Mouse (Mus musculus) embryonic facial prominence, embryonic 15.5 days (tissue): ENCODE measurements at regions not wholly inside any gene's neighbourhood (a gene's known extent, or its start where the extent isn't known, plus 50 kb on each side); places are given as distances from the start of the nearest gene placed in this dataset.

Source experiments
- ATAC-seq: fragments of 200-750 bp; cut with Nextera tagmentation; 2 replicates; pipeline ENCODE4 v1.8.0; 2017; ENCODE audit warnings: low read depth, moderate TSS enrichment; ENCODE audit not compliant: insufficient number of reproducible peaks, low FRiP score, low TSS enrichment
- H3K27ac ChIP-seq: fragments of 300-500 bp; sonication (generic); replicated peaks from 2 replicates; pipeline ENCODE4 v1.5.1; 2015; ENCODE audit warnings: mild to moderate bottlenecking, inconsistent platforms
- H3K27me3 ChIP-seq: fragments of 300-500 bp; sonication (generic); 2 replicates; pipeline ENCODE4 v1.6.1; 2015; ENCODE audit warnings: inconsistent platforms
- H3K36me3 ChIP-seq: fragments of 300-500 bp; sonication (generic); 2 replicates; pipeline ENCODE4 v1.6.1; 2015; ENCODE audit warnings: mild to moderate bottlenecking, inconsistent platforms
- H3K4me1 ChIP-seq: fragments of 300-500 bp; sonication (generic); 2 replicates; pipeline ENCODE4 v1.6.1; 2015; ENCODE audit warnings: inconsistent platforms
- H3K4me2 ChIP-seq: fragments of 300-500 bp; sonication (generic); replicated peaks from 2 replicates; pipeline ENCODE4 v1.6.1; 2015; ENCODE audit warnings: mild to moderate bottlenecking, inconsistent platforms
- H3K4me3 ChIP-seq: fragments of 300-500 bp; sonication (generic); replicated peaks from 2 replicates; pipeline ENCODE4 v1.5.1; 2015; ENCODE audit warnings: mild to moderate bottlenecking, inconsistent platforms
- H3K9ac ChIP-seq: fragments of 300-500 bp; sonication (generic); 2 replicates; pipeline ENCODE4 v1.6.1; 2015; ENCODE audit warnings: inconsistent platforms
- H3K9me3 ChIP-seq: fragments of 300-500 bp; sonication (generic); replicated peaks from 2 replicates; pipeline ENCODE4 v1.6.1; 2016; ENCODE audit warnings: inconsistent platforms
- WGBS: fragments of 180-500 bp; shearing (Covaris S2); methylation state at CpG from one replicate; pipeline ENCODE4 v1.1.7; 2015; 5-methylcytosine and 5-hydroxymethylcytosine counted together

- no peaks in the 10 kb centered on the region for H3K9me3 ChIP-seq
- H3K27me3 ChIP-seq: no peaks in the 10 kb centered on the region
- no peak overlapping the region for H3K4me3 ChIP-seq
- H3K36me3 ChIP-seq: no peaks in the 10 kb centered on the region
- H3K27ac ChIP-seq: no peak overlapping the region
- no peaks in the 10 kb centered on the region for H3K4me1 ChIP-seq
- no peak for ATAC-seq
- 68% methylated on average over 2 of the region's 2 CpGs for WGBS
- no peak overlapping the region for H3K9ac ChIP-seq
- no peak overlapping the region for H3K4me2 ChIP-seq
Observed at GRCm38 (mm10) chr7:88944936-88945335, 459.1 kb downstream of the Tmem135 start.

- H3K9me3 ChIP-seq: no peaks in the 10 kb centered on the region
- H3K4me2 ChIP-seq: no peak overlapping the region
- no peak overlapping the region for H3K27ac ChIP-seq
- no peak overlapping the region for H3K4me3 ChIP-seq
- no peaks in the 10 kb centered on the region for H3K36me3 ChIP-seq
- ATAC-seq: no peak
- H3K4me1 ChIP-seq: no peaks in the 10 kb centered on the region
- H3K27me3 ChIP-seq: no peaks in the 10 kb centered on the region
- WGBS: 64% methylated on average over 9 of the region's 9 CpGs
- H3K9ac ChIP-seq: no peak overlapping the region
Observed at GRCm38 (mm10) chr7:88941246-88941910, 462.6 kb downstream of the Tmem135 start.

- Histone ChIP-seq H3K9me3 (no peaks in the 10 kb centered on the region), H3K4me1 (no peaks in the 10 kb centered on the region), H3K36me3 (no peaks in the 10 kb centered on the region), H3K27ac (no peak overlapping the region), H3K9ac (no peak overlapping the region), H3K4me3 (no peak overlapping the region), H3K4me2 (no peak overlapping the region), H3K27me3 (no peaks in the 10 kb centered on the region)
- WGBS: 82% methylated on average over 2 of the region's 2 CpGs
- ATAC-seq: no peak
Observed at GRCm38 (mm10) chr7:88940196-88940595, 463.8 kb downstream of the Tmem135 start.

GRCm38 (mm10) chr7:88928245-88928795, 475.7 kb downstream of the Tmem135 start:
- Histone ChIP-seq H3K4me1 (no peaks in the 10 kb centered on the region), H3K9me3 (no peaks in the 10 kb centered on the region), H3K4me3 (no peak overlapping the region), H3K4me2 (no peak overlapping the region), H3K27me3 (no peaks in the 10 kb centered on the region), H3K27ac (no peak overlapping the region), H3K36me3 (no peaks in the 10 kb centered on the region), H3K9ac (no peak overlapping the region)
- no peak for ATAC-seq
- 85% methylated on average over 6 of the region's 6 CpGs for WGBS
